Mouse (Mus musculus): ENCODE measurements around the gene Parp8. TPM values are rescaled to one million over a fixed set of nuclear protein-coding genes. Genes with fewer than 3 reads are reported as not detected.

Gene Parp8
- polyA plus RNA-seq, 1 experiment from 2014 or later = 11.8 TPM

Other genes starting within 250 kb of the Parp8 start
- gene Emb, start 183.0 kb upstream of the Parp8 start, polyA plus RNA-seq (2015; fragmentation: Nextera tagmentation; extraction: Ambion mirVana) = 5.7 and 12.6 TPM in 2 replicates
- gene Gm17509, start 195.5 kb upstream of the Parp8 start, polyA plus RNA-seq (2015; fragmentation: Nextera tagmentation; extraction: Ambion mirVana) = 0.08 TPM in 1 of 2 replicates, not detected in the other